Mouse (Mus musculus): ENCODE measurements at regions not wholly inside any gene's neighbourhood (a gene's known extent, or its start where the extent isn't known, plus 50 kb on each side); places are given as distances from the start of the nearest gene placed in this dataset.
"Not testable (repeated sequence)": the region's sequence is repeated elsewhere in the genome, so short reads cannot be mapped to it uniquely, and the experiment has no call there.

GRCm38 (mm10) chr2:133821418-133821817 lies 269.5 kb downstream of the Bmp2 start:
- Histone ChIP-seq H3K36me3 (replicated peaks; ENCODE audit: insufficient read depth, low read length) (no peaks in the 10 kb centered on the region), H3K4me3 (ENCODE audit: low read depth, low read length) (no peak overlapping the region), H3K9ac (replicated peaks) (no peak overlapping the region), H3K4me2 (ENCODE audit: low read depth, low read length) (no peak overlapping the region), H3K9me3 (ENCODE audit: low read length) (no peaks in the 10 kb centered on the region), H3K27ac (ENCODE audit: low read depth) (no peak overlapping the region), H3K4me1 (ENCODE audit: insufficient read depth) (no peaks in the 10 kb centered on the region), H3K27me3 (ENCODE audit: insufficient read depth, low read length) (no peaks in the 10 kb centered on the region)
- DNase-seq: no peak
- 82% methylated on average over 4 of the region's 4 CpGs for WGBS (ENCODE audit: insufficient replicate concordance)
- ATAC-seq: no peak
- TF ChIP-seq CTCF (IDR thresholded peaks at IDR 0.05; ENCODE audit: low read depth) (no peak), EP300 (IDR thresholded peaks at IDR 0.05; ENCODE audit: low read depth) (no peak)

- no peaks in the 10 kb centered on the region for H3K4me1 ChIP-seq (ENCODE audit: insufficient read depth)
- H3K27ac ChIP-seq (ENCODE audit: low read depth): no peak overlapping the region
- 69% methylated on average over 1 of the region's 1 CpGs for WGBS (ENCODE audit: insufficient replicate concordance)
- no peak overlapping the region for H3K4me2 ChIP-seq (ENCODE audit: low read depth, low read length)
- H3K36me3 ChIP-seq (replicated peaks; ENCODE audit: insufficient read depth, low read length): no peaks in the 10 kb centered on the region
- no peaks in the 10 kb centered on the region for H3K9me3 ChIP-seq (ENCODE audit: low read length)
- no peak overlapping the region for H3K4me3 ChIP-seq (ENCODE audit: low read depth, low read length)
- H3K27me3 ChIP-seq (ENCODE audit: insufficient read depth, low read length): no peaks in the 10 kb centered on the region
- DNase-seq: no peak
- TF ChIP-seq CTCF (IDR thresholded peaks at IDR 0.05; ENCODE audit: low read depth) (no peak), EP300 (IDR thresholded peaks at IDR 0.05; ENCODE audit: low read depth) (no peak)
- ATAC-seq: no peak
- H3K9ac ChIP-seq (replicated peaks): no peak overlapping the region
Observed at GRCm38 (mm10) chr2:133829406-133829805, 277.4 kb downstream of the Bmp2 start.

- no peak for ATAC-seq
- Histone ChIP-seq H3K4me3 (ENCODE audit: low read depth, low read length) (no peak overlapping the region), H3K4me2 (ENCODE audit: low read depth, low read length) (no peak overlapping the region), H3K4me1 (ENCODE audit: insufficient read depth) (no peaks in the 10 kb centered on the region), H3K9me3 (ENCODE audit: low read length) (no peaks in the 10 kb centered on the region), H3K27me3 (ENCODE audit: insufficient read depth, low read length) (no peaks in the 10 kb centered on the region), H3K27ac (ENCODE audit: low read depth) (no peak overlapping the region), H3K36me3 (replicated peaks; ENCODE audit: insufficient read depth, low read length) (no peaks in the 10 kb centered on the region), H3K9ac (replicated peaks) (no peak overlapping the region)
- no peak for DNase-seq
- TF ChIP-seq EP300 (IDR thresholded peaks at IDR 0.05; ENCODE audit: low read depth) (no peak), CTCF (IDR thresholded peaks at IDR 0.05; ENCODE audit: low read depth) (no peak)
Observed at GRCm38 (mm10) chr2:133850485-133850884, 298.5 kb downstream of the Bmp2 start.

- not testable (repeated sequence) for ATAC-seq; H3K4me2 ChIP-seq (ENCODE audit: low read depth, low read length); H3K9me3 ChIP-seq (ENCODE audit: low read length); H3K27ac ChIP-seq (ENCODE audit: low read depth); H3K4me3 ChIP-seq (ENCODE audit: low read depth, low read length); H3K36me3 ChIP-seq (replicated peaks; ENCODE audit: insufficient read depth, low read length); H3K27me3 ChIP-seq (ENCODE audit: insufficient read depth, low read length); H3K9ac ChIP-seq (replicated peaks); H3K4me1 ChIP-seq (ENCODE audit: insufficient read depth); DNase-seq
- 55% methylated on average over 8 of the region's 8 CpGs for WGBS (ENCODE audit: insufficient replicate concordance)
Observed at GRCm38 (mm10) chr2:133874982-133875381, 323.0 kb downstream of the Bmp2 start.

- no peak for ATAC-seq
- Histone ChIP-seq H3K27me3 (ENCODE audit: insufficient read depth, low read length) (no peaks in the 10 kb centered on the region), H3K9ac (replicated peaks) (no peak overlapping the region), H3K4me3 (ENCODE audit: low read depth, low read length) (no peak overlapping the region), H3K27ac (ENCODE audit: low read depth) (no peak overlapping the region), H3K36me3 (replicated peaks; ENCODE audit: insufficient read depth, low read length) (no peaks in the 10 kb centered on the region), H3K9me3 (ENCODE audit: low read length) (no peaks in the 10 kb centered on the region), H3K4me1 (ENCODE audit: insufficient read depth) (no peaks in the 10 kb centered on the region), H3K4me2 (ENCODE audit: low read depth, low read length) (no peak overlapping the region)
- no peak for DNase-seq
- TF ChIP-seq EP300 (IDR thresholded peaks at IDR 0.05; ENCODE audit: low read depth): no peak
- no peak for TF ChIP-seq CTCF (IDR thresholded peaks at IDR 0.05; ENCODE audit: low read depth)
Observed at GRCm38 (mm10) chr2:133883682-133884081, 331.7 kb downstream of the Bmp2 start.

GRCm38 (mm10) chr2:133906269-133906668 lies 354.3 kb downstream of the Bmp2 start:
- no peak for ATAC-seq
- WGBS (ENCODE audit: insufficient replicate concordance): 67% methylated on average over 6 of the region's 6 CpGs
- TF ChIP-seq EP300 (IDR thresholded peaks at IDR 0.05; ENCODE audit: low read depth) (no peak), CTCF (IDR thresholded peaks at IDR 0.05; ENCODE audit: low read depth) (no peak)
- Histone ChIP-seq H3K9ac (replicated peaks) (no peak overlapping the region), H3K27me3 (ENCODE audit: insufficient read depth, low read length) (no peaks in the 10 kb centered on the region), H3K9me3 (ENCODE audit: low read length) (no peaks in the 10 kb centered on the region), H3K4me1 (ENCODE audit: insufficient read depth) (no peaks in the 10 kb centered on the region), H3K4me3 (ENCODE audit: low read depth, low read length) (no peak overlapping the region), H3K4me2 (ENCODE audit: low read depth, low read length) (no peak overlapping the region), H3K36me3 (replicated peaks; ENCODE audit: insufficient read depth, low read length) (no peaks in the 10 kb centered on the region), H3K27ac (ENCODE audit: low read depth) (no peak overlapping the region)
- DNase-seq: no peak
